ENCODE assay signal across 15 mouse cellular contexts in genomic region chr13:95634451-95634850, GRCm38 (mm10). TPM values are rescaled to one million over a fixed set of nuclear protein-coding genes. Genes with fewer than 3 reads are reported as not detected.
A peak's percentile ranks its signal among the peaks of the same experiment; 100 is the strongest.
DNase-seq lines count a peak whose midpoint lies in the region; ATAC-seq and TF ChIP-seq lines count a peak whose summit lies in the region.
"Had no signal": no experiment of that assay in that cellular context is flagged by ENCODE, and none has a peak within 500 bp of the region (broad histone marks: within the 10 kb centered on the region; RNA-seq: fewer than 3 reads in every experiment).

No protein-coding gene starts in this region.

- no peak for TF ChIP-seq POLR2A in kidney, adult 2 months (IDR thresholded peaks at IDR 0.05; ENCODE audit: low read depth, low read length)

- no peaks in the 10 kb centered on the region for H3K4me1 ChIP-seq in kidney, adult 2 months (ENCODE audit: control insufficient read depth, insufficient read depth, low read length)
- peaks cover 37% of the 10 kb centered on the region for H3K4me1 ChIP-seq in liver, embryonic 13.5 days (replicated peaks)
- no peaks in the 10 kb centered on the region for H3K4me1 ChIP-seq in hindbrain, embryonic 11.5 days (replicated peaks; ENCODE audit: control insufficient read depth, insufficient read depth, low read length)

- peak overlapping the region; percentile 66 for H3K27ac ChIP-seq in kidney, adult 2 months (ENCODE audit: insufficient read depth, low read depth, low read length)
- H3K27ac ChIP-seq in liver, embryonic 13.5 days = peak overlapping the region; percentile 73; the same call in 1 of the 2 replicates
- H3K27ac ChIP-seq in hindbrain, embryonic 11.5 days (ENCODE audit: low read depth, low read length) = no peak overlapping the region
- H3K27ac ChIP-seq: hindbrain, embryonic 14.5 days; left cerebral cortex, adult 2 months; midbrain, embryonic 10.5 days had no signal

- no peak for TF ChIP-seq CTCF in kidney, adult 2 months (conservative IDR thresholded peaks at IDR 0.05; ENCODE audit: insufficient read depth, insufficient read length, low read depth, low read length)

- no peak for ATAC-seq in liver, embryonic 13.5 days (ENCODE audit: low read depth)
- ATAC-seq in hindbrain, embryonic 11.5 days (ENCODE audit: low FRiP score) = no peak
- ATAC-seq: forebrain, embryonic 16.5 days had no signal

- no peak overlapping the region for H3K4me2 ChIP-seq in liver, embryonic 13.5 days
- no peak overlapping the region for H3K4me2 ChIP-seq in hindbrain, embryonic 11.5 days (replicated peaks; ENCODE audit: low read depth, low read length)
- H3K4me2 ChIP-seq: hindbrain, embryonic 14.5 days had no signal

- H3K9ac ChIP-seq in liver, embryonic 13.5 days = no peak overlapping the region
- no peak overlapping the region for H3K9ac ChIP-seq in hindbrain, embryonic 11.5 days (ENCODE audit: low read depth, low read length)
- H3K9ac ChIP-seq: hindbrain, embryonic 14.5 days had no signal

- DNase-seq in kidney, adult 2 months = no peak
- no peak for DNase-seq in kidney, postnatal 4 days
- peak; percentile 53 for DNase-seq in 3T3-L1 (ENCODE audit: low read depth, low spot score)
- peak; percentile 85 for DNase-seq in 416B (ENCODE audit: low read depth)
- DNase-seq in liver, embryonic 13.5 days = no peak
- no peak for DNase-seq in hindbrain, embryonic 11.5 days (ENCODE audit: low spot score)
- no peak for DNase-seq in testis, postnatal 14 days (ENCODE audit: low spot score)
- DNase-seq: adrenal gland, postnatal 10 days; cerebellum, postnatal 14 days; gastrocnemius, postnatal 14 days; kidney, postnatal 36 days had no signal

- no peaks in the 10 kb centered on the region for H3K27me3 ChIP-seq in kidney, adult 2 months (replicated peaks; ENCODE audit: control insufficient read depth, insufficient read depth, low read length)
- no peaks in the 10 kb centered on the region for H3K27me3 ChIP-seq in liver, embryonic 13.5 days
- no peaks in the 10 kb centered on the region for H3K27me3 ChIP-seq in hindbrain, embryonic 11.5 days (ENCODE audit: control insufficient read depth, insufficient read depth, low read length)

- H3K36me3 ChIP-seq in kidney, adult 2 months (ENCODE audit: control insufficient read depth, insufficient read depth, low read length) = no peaks in the 10 kb centered on the region
- peaks cover 36% of the 10 kb centered on the region for H3K36me3 ChIP-seq in liver, embryonic 13.5 days
- H3K36me3 ChIP-seq in hindbrain, embryonic 11.5 days (ENCODE audit: control insufficient read depth, insufficient read depth, low read length) = no peaks in the 10 kb centered on the region

- no peaks in the 10 kb centered on the region for H3K9me3 ChIP-seq in liver, embryonic 13.5 days (replicated peaks)
- H3K9me3 ChIP-seq in hindbrain, embryonic 11.5 days (ENCODE audit: control insufficient read depth, low read length) = no peaks in the 10 kb centered on the region
- H3K9me3 ChIP-seq: midbrain, embryonic 10.5 days had no signal

- WGBS in kidney, adult 2 months = 38% methylated on average over 2 of the region's 2 CpGs
- WGBS in liver, embryonic 13.5 days (ENCODE audit: insufficient replicate concordance) = 9% methylated on average over 2 of the region's 2 CpGs
- 73% methylated on average over 2 of the region's 2 CpGs for WGBS in hindbrain, embryonic 11.5 days

- no peak overlapping the region for H3K4me3 ChIP-seq in kidney, adult 2 months (ENCODE audit: insufficient read depth, low read depth, low read length)
- H3K4me3 ChIP-seq in liver, embryonic 13.5 days (replicated peaks) = no peak overlapping the region
- no peak overlapping the region for H3K4me3 ChIP-seq in hindbrain, embryonic 11.5 days (ENCODE audit: low read depth, low read length)
- H3K4me3 ChIP-seq: left cerebral cortex, adult 2 months; midbrain, embryonic 10.5 days had no signal

RNA-seq across cellular contexts. Expression of gene F2r, which starts 16.2 kb away (rescaled TPM):
- 39.9 and 42.2 TPM in 2 replicates for polyA plus RNA-seq in kidney, adult 2 months (2012; rRNA removed)
- polyA plus RNA-seq in liver, embryonic 13.5 days (2015; fragmentation: Nextera tagmentation; extraction: Ambion mirVana) = 42.8 and 53.6 TPM in 2 replicates
- 123 and 132 TPM in 2 replicates for polyA plus RNA-seq in hindbrain, embryonic 11.5 days (2014; fragmentation: Nextera tagmentation; extraction: Ambion mirVana)

Comparison
In these comparisons a context has a peak if more than half of its experiments do, and no peak if none do; other contexts are left out.
1. DNase-seq: peak in 3T3-L1 (single experiment) and 416B (single experiment); none in kidney, adult 2 months (single experiment), kidney, postnatal 4 days (0 of 2), liver, embryonic 13.5 days (single experiment), hindbrain, embryonic 11.5 days (single experiment) and testis, postnatal 14 days (single experiment).